ENCODE assay signal across 8 mouse cellular contexts in the genomic region with DNA sequence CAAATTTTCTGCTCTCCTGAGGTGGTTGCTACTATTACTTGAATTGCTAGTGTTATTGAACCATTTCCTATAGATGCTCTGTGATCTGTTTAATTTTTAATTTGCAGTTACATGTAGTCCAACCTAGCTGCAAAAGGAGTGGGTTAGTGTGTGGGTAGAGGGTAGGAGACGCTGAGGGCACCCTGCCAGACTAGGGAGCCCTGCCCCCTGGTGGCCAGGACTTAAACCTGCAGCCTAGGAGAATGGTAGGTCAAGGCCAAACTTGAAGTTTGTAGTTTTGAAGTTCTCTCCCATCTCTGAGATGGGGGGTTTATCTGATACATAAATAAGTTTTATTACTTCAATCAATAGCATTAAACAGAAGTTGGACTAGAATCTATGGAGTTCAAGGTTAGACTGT. TPM values are rescaled to one million over a fixed set of nuclear protein-coding genes. Genes with fewer than 3 reads are reported as not detected.
DNase-seq lines count a peak whose midpoint lies in the region; ATAC-seq and TF ChIP-seq lines count a peak whose summit lies in the region.
"Had no signal": no experiment of that assay in that cellular context is flagged by ENCODE, and none has a peak within 500 bp of the region (broad histone marks: within the 10 kb centered on the region; RNA-seq: fewer than 3 reads in every experiment).

No protein-coding gene starts in this region.

- H3K4me1 ChIP-seq in thymus, adult 2 months (replicated peaks; ENCODE audit: control insufficient read depth, insufficient read depth, low read length) = no peaks in the 10 kb centered on the region
- H3K4me1 ChIP-seq in liver, embryonic 14.5 days (replicated peaks; ENCODE audit: control insufficient read depth in 2 of 2, insufficient read depth in 2 of 2, low read length in 1 of 2) = no peaks in the 10 kb centered on the region

- ATAC-seq in hematopoietic stem cell, adult 5-6 weeks (replicated peaks in 1 of 2; ENCODE audit: insufficient read depth in 1 of 2, low FRiP score in 2 of 2, low TSS enrichment in 1 of 2, low read depth in 1 of 2, poor library complexity in 2 of 2, severe bottlenecking in 2 of 2) = peak; percentile 86 to 89
- ATAC-seq in liver, embryonic 14.5 days (ENCODE audit: insufficient read depth) = no peak

- no peak for TF ChIP-seq EP300 in liver, embryonic 14.5 days (IDR thresholded peaks at IDR 0.05; ENCODE audit: low read depth)

- H3K9ac ChIP-seq in liver, embryonic 14.5 days (replicated peaks) = no peak overlapping the region
- H3K9ac ChIP-seq: hindbrain, embryonic 15.5 days had no signal

- no peak overlapping the region for H3K4me3 ChIP-seq in thymus, adult 2 months (ENCODE audit: control insufficient read depth, insufficient read depth, low read length)
- H3K4me3 ChIP-seq in liver, embryonic 14.5 days (ENCODE audit: insufficient read depth in 1 of 2, low read depth in 2 of 2, low read length in 2 of 2) = no peak overlapping the region
- H3K4me3 ChIP-seq: hindbrain, embryonic 15.5 days had no signal

- no peak overlapping the region for H3K4me2 ChIP-seq in liver, embryonic 14.5 days (ENCODE audit: low read depth)
- H3K4me2 ChIP-seq: hindbrain, embryonic 15.5 days had no signal

- 0% methylated on average over 1 of the region's 1 CpGs for WGBS in thymus, adult 2 months
- WGBS in liver, embryonic 14.5 days (ENCODE audit: insufficient replicate concordance) = 0% methylated on average over 1 of the region's 1 CpGs

- no peak overlapping the region for H3K27ac ChIP-seq in thymus, adult 2 months (ENCODE audit: control insufficient read depth, insufficient read depth, low read length)
- H3K27ac ChIP-seq in liver, embryonic 14.5 days = no peak overlapping the region
- H3K27ac ChIP-seq: hindbrain, embryonic 15.5 days had no signal

- TF ChIP-seq CTCF in thymus, adult 2 months (IDR thresholded peaks at IDR 0.05; ENCODE audit: borderline replicate concordance, control insufficient read depth, extremely low read depth, insufficient read depth, low read length, poor library complexity) = peak; percentile 90
- peak; percentile 93 for TF ChIP-seq CTCF in liver, embryonic 14.5 days (IDR thresholded peaks at IDR 0.05; ENCODE audit: low read depth)

- no peaks in the 10 kb centered on the region for H3K9me3 ChIP-seq in liver, embryonic 14.5 days (ENCODE audit: control insufficient read depth, low read length)
- H3K9me3 ChIP-seq: hindbrain, embryonic 15.5 days had no signal

- H3K36me3 ChIP-seq in thymus, adult 2 months (ENCODE audit: control insufficient read depth, insufficient read depth, low read length) = no peaks in the 10 kb centered on the region
- H3K36me3 ChIP-seq in liver, embryonic 14.5 days (replicated peaks; ENCODE audit: control insufficient read depth, insufficient read depth, low read depth) = no peaks in the 10 kb centered on the region
- H3K36me3 ChIP-seq: hindbrain, embryonic 15.5 days had no signal

- peak; percentile 61 for DNase-seq in thymus, adult 2 months
- DNase-seq in thymus, adult 18-20 months = no peak
- peak; percentile 86 for DNase-seq in adrenal gland, postnatal 14 days
- DNase-seq in embryo, embryonic 9.5 days (ENCODE audit: extremely low spot score) = peak; percentile 41
- DNase-seq in liver, embryonic 14.5 days (ENCODE audit: low read depth in 3 of 3, low spot score in 3 of 3) = no peak
- DNase-seq in ovary, postnatal 14 days (ENCODE audit: low spot score) = peak; percentile 53

- no peaks in the 10 kb centered on the region for H3K27me3 ChIP-seq in thymus, adult 2 months (ENCODE audit: control insufficient read depth, insufficient read depth, low read length)
- H3K27me3 ChIP-seq in liver, embryonic 14.5 days (ENCODE audit: control insufficient read depth, insufficient read depth, low read length) = no peaks in the 10 kb centered on the region; the same call in 1 of the 2 replicates
- H3K27me3 ChIP-seq: hindbrain, embryonic 15.5 days had no signal

- TF ChIP-seq POLR2A in thymus, adult 2 months (IDR thresholded peaks at IDR 0.05; ENCODE audit: control insufficient read depth, extremely low read depth, insufficient read depth, low read length, poor library complexity) = no peak

RNA-seq across cellular contexts. Expression of a gene that starts 16.5 kb away (rescaled TPM):
- polyA plus RNA-seq in thymus, adult 2 months (2012; rRNA removed) = 3.2 and 3.9 TPM in 2 replicates
- 0.70 and 0.79 TPM in 2 replicates for total RNA-seq in adrenal gland, postnatal 14 days (2021)
- total RNA-seq in hematopoietic stem cell, adult 5-6 weeks (2017) = 0.38 TPM in 1 of 2 replicates, not detected in the other
- polyA plus RNA-seq in liver, embryonic 14.5 days (2012; rRNA removed) = 0.17 and 0.18 TPM in 2 replicates
- polyA plus RNA-seq in liver, embryonic 14.5 days (2014; fragmentation: Nextera tagmentation; extraction: Ambion mirVana) = 0.04 and 0.08 TPM in 2 replicates

RNA-seq across cellular contexts. Expression of a gene that starts 18.8 kb away (rescaled TPM):
- polyA plus RNA-seq in thymus, adult 2 months (2012; rRNA removed) = 20.8 and 25.3 TPM in 2 replicates
- 12.3 and 14.5 TPM in 2 replicates for total RNA-seq in adrenal gland, postnatal 14 days (2021)
- total RNA-seq in hematopoietic stem cell, adult 5-6 weeks (2017) = 17.4 and 19.5 TPM in 2 replicates
- polyA plus RNA-seq in liver, embryonic 14.5 days (2012; rRNA removed) = 3.8 and 4.1 TPM in 2 replicates
- polyA plus RNA-seq in liver, embryonic 14.5 days (2014; fragmentation: Nextera tagmentation; extraction: Ambion mirVana) = 2.3 and 2.6 TPM in 2 replicates

RNA-seq across cellular contexts. Expression of a gene that starts 28.4 kb away (rescaled TPM):
- 1.5 TPM in 2 replicates for polyA plus RNA-seq in thymus, adult 2 months (2012; rRNA removed)
- 0.07 and 0.30 TPM in 2 replicates for total RNA-seq in adrenal gland, postnatal 14 days (2021)
- not detected in 2 replicates for total RNA-seq in hematopoietic stem cell, adult 5-6 weeks (2017)
- 0.02 and 0.05 TPM in 2 replicates for polyA plus RNA-seq in liver, embryonic 14.5 days (2012; rRNA removed)
- not detected in 2 replicates for polyA plus RNA-seq in liver, embryonic 14.5 days (2014; fragmentation: Nextera tagmentation; extraction: Ambion mirVana)

RNA-seq across cellular contexts. Expression of a gene that starts 59.7 kb away (rescaled TPM):
- polyA plus RNA-seq in thymus, adult 2 months (2012; rRNA removed) = 24.4 and 28.5 TPM in 2 replicates
- total RNA-seq in adrenal gland, postnatal 14 days (2021) = 315 and 342 TPM in 2 replicates
- total RNA-seq in hematopoietic stem cell, adult 5-6 weeks (2017) = not detected in 2 replicates
- polyA plus RNA-seq in liver, embryonic 14.5 days (2012; rRNA removed) = 0.08 and 0.10 TPM in 2 replicates
- 0.01 and 0.08 TPM in 2 replicates for polyA plus RNA-seq in liver, embryonic 14.5 days (2014; fragmentation: Nextera tagmentation; extraction: Ambion mirVana)

Comparison
In these comparisons a context has a peak if more than half of its experiments do, and no peak if none do; other contexts are left out.
1. DNase-seq: peak in thymus, adult 2 months (single experiment), adrenal gland, postnatal 14 days (single experiment), embryo, embryonic 9.5 days (single experiment) and ovary, postnatal 14 days (single experiment); none in thymus, adult 18-20 months (0 of 2) and liver, embryonic 14.5 days (0 of 3).